Mouse (Mus musculus): ENCODE results near the gene Rassf3. TPM values are rescaled to one million over a fixed set of nuclear protein-coding genes. Genes with fewer than 3 reads are reported as not detected.

Gene Rassf3
- total RNA-seq (2021): 10 to 100 TPM; 38.5 to 41.2 TPM
- long read RNA-seq, experiment 1, transcript Rassf3-201 (5 exons, 3,522 nt): major isoform, 16 of 100 reads
- long read RNA-seq, experiment 1, partial matches to known transcripts: 2 of 100 reads
- long read RNA-seq, experiment 1, other reads (novel, unspliced or antisense): 82 of 100 reads
- long read RNA-seq, experiment 2, transcript Rassf3-201 (5 exons, 3,522 nt): major isoform, 22 of 89 reads
- long read RNA-seq, experiment 2, partial matches to known transcripts: 1 of 89 reads
- long read RNA-seq, experiment 2, other reads (novel, unspliced or antisense): 66 of 89 reads

- intact Hi-C loops (cut with DNase I): loop anchor here (5.0 kb wide), 2 partner anchors 41 to 64 kb away; no protein-coding TSS in a partner anchor
- peak; percentile 92 to 94 for DNase-seq
Measured at GRCm38 (mm10) chr10:121476190-121476967, at the start of gene Rassf3. TSS of gene Rassf3 (minus strand) at chr10:121476347.

GRCm38 (mm10) chr10:121520923-121521585, 44.9 kb upstream of the Rassf3 start:
- intact Hi-C loops (cut with DNase I): no loop called here
- DNase-seq: no peak

DNA sequence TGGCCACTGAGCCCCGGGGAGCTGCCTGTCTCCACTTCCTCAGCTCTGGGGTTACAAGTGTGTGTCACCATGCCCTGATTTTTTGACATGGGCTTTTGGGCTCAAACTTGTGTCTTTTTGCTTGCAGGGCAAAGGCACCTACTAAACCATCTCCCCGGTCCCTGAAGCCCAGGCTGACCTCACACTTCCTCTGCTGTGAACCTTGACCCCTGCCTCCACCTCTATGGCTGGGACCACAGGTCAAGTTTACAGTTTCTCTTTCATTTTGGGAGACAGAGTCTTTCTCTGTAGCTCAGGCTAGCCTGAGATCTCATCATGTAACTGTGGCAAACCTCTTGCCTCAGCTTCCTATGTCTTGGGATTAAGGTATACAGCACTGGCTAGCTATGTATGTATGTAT, 43.6 kb upstream of the Rassf3 start:
- intact Hi-C loops (cut with DNase I): loop anchor here (5.0 kb wide), 1 partner anchor 42 kb away; the partner anchor contains the start of gene Rassf3
- DNase-seq: no peak

- peak; percentile 78 to 86 for DNase-seq
- intact Hi-C loops (cut with DNase I): loop anchor here (1.0 to 5.0 kb wide), 2 partner anchors 39 to 107 kb away; partner anchors contain the start of gene Rassf3
Measured at GRCm38 (mm10) chr10:121516008-121516600, 40.0 kb upstream of the Rassf3 start.

- DNase-seq: no peak
- intact Hi-C loops (cut with DNase I): no loop called here
Measured at GRCm38 (mm10) chr10:121509751-121510643, 33.9 kb upstream of the Rassf3 start.

- intact Hi-C loops (cut with DNase I): no loop called here
- no peak for DNase-seq
Measured at GRCm38 (mm10) chr10:121507755-121508544, 31.8 kb upstream of the Rassf3 start.

DNA sequence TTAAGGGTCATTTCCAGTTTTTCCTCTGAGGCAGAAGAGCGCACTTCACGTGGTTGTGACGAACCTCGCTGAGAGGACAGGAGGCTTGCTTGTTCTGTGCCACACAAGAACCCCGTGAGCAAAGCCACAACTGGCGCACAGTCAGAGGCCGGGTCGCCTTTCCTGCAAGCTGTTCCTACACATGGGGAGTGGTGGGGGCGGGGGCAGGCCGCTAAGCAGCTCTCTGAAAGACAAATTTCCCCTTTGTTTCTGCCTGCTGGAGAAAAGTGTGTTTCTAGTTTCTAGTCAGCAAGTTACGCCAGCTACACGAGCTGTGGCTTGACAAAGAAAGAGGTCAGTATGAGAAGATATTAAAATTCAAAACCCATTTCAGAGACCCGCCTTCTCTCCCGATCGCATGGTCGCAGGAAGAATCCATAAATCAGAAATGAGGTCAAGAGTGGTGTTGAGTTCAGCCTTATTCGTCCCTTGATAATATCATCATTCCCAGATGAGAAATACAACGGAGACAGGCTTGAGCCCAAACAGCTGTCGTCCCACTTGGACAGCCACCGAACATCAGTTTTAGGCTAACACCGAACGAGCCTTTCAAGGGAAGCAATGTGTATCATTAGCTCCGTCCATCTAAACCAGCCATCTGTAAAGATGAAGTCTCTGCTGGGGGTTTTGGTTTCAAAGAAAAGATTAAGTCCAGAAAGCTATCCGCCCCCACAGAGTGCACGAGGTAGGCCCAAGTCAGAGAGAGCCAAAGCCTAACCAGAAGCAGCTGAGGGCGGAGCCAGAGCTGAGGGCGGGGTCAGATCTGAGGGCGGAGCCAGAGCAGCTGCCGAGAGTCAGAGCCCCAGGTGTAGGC, 30.8 kb upstream of the Rassf3 start:
- intact Hi-C loops (cut with DNase I): no loop called here
- peak; percentile 39 to 46 for DNase-seq

GRCm38 (mm10) chr10:121505929-121506328, 29.8 kb upstream of the Rassf3 start:
- intact Hi-C loops (cut with DNase I): no loop called here
- DNase-seq: no peak

DNA sequence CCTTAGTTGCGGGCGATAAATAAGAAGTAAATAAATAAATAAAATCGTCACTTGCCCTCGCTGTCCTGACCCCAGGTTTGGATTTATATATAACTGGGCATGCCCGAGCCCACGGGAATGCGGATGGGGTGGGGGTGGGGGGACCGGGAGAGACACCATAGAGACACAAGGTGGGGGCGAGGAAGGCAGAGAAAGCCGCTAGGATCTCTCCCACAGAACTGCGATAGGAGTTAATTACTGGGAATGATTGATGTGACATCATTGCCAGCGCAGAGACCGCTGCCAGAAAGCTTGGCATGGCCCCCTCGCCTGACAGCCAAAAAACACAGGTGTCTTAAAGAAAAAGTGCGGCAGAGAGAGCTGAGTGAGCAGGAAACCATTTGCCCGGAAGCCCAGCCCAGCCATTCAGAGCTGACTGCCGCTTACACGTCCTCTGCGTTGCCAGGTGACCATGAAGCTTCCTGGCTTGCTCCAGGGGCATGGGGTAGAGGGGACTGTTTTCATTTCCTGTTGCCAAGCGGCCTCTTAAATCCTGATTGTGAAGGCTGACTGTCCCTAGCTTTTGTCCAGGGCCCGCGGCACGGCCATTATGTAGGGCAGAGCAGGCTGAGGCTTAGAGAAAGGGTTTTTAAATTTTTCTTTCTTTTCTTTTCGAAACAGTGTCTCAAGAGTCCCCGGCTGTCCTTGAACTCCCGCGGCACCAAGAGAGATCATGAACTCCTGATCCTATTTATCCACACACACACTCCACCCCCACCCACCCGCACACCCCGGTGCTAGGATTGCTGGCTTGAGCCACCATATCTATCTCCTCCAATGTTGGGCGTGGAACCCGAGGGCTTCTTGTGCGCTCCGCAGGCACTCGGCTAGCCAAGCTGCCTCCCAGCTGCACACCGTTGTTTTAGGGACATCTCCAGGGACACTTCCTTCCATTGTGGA, 29.1 kb upstream of the Rassf3 start:
- DNase-seq: peak; percentile 31 to 44
- intact Hi-C loops (cut with DNase I): no loop called here

GRCm38 (mm10) chr10:121501160-121501559, 25.0 kb upstream of the Rassf3 start:
- intact Hi-C loops (cut with DNase I): no loop called here

DNA sequence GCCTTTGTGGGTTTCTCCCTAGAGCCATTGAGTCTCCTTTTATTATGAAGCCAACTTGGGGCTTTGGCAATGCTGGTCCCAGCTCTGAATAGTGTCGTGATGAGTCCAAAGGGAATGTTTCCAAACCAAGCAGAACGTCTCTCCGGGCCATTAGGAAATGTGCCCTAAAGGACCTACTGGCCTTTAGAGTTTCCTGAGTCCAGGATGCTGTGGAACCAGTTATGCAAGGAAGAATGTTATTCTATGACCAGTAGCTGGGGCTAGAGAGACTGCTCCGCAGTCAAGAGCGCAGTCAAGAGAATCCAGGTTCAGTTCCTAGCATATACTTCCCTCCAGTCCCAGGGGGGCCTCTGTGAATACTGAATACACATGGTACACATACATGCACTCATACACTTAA, 23.9 kb upstream of the Rassf3 start:
- no peak for DNase-seq
- intact Hi-C loops (cut with DNase I): no loop called here

More at GRCm38 (mm10) chr10:121501160-121501559, 25.0 kb upstream of the Rassf3 start:
- DNase-seq: no peak

- intact Hi-C loops (cut with DNase I): no loop called here
- no peak for DNase-seq
Measured at GRCm38 (mm10) chr10:121499063-121499462, 22.9 kb upstream of the Rassf3 start.

GRCm38 (mm10) chr10:121498481-121498904, 22.3 kb upstream of the Rassf3 start:
- DNase-seq: no peak
- intact Hi-C loops (cut with DNase I): no loop called here

GRCm38 (mm10) chr10:121497968-121498367, 21.8 kb upstream of the Rassf3 start:
- DNase-seq: no peak
- intact Hi-C loops (cut with DNase I): no loop called here

DNA sequence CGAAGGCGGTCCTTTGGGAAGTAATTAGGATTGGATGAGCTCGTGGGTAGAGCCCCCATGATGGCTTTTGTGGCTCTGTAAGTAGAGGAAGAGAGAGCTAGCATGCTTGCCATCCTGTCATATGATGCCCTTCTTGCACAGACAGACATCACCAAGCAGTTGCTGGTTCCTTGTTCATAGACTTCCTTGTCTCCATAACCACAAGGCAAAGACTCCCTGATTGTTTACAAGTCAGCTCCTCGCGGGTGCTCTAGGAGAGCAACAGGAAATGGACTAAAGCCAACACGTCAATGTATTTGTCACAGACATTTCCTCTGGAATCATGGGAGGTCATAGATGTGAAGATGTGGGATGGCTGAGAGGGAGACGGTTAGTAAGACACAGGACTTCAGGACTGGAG, 20.5 kb upstream of the Rassf3 start:
- no peak for DNase-seq
- intact Hi-C loops (cut with DNase I): no loop called here

- intact Hi-C loops (cut with DNase I): no loop called here
- no peak for DNase-seq
Measured at GRCm38 (mm10) chr10:121494163-121494425, 17.9 kb upstream of the Rassf3 start.

Measured in gastrocnemius, postnatal 36 days (tissue).